Mouse (Mus musculus) cortical plate, adult 2 months (tissue): ENCODE results near the gene Rnasel.

Source experiments
- CTCF ChIP-seq: fragments of 200-500 bp; IDR thresholded peaks from 2 replicates; pipeline ENCODE4 v1.5.1; 2011; ENCODE audit warnings: mild to moderate bottlenecking, control low read depth, low read length; ENCODE audit not compliant: insufficient read depth; ENCODE audit errors: extremely low read depth
- POLR2A ChIP-seq: fragments of 200-500 bp; IDR thresholded peaks from 2 replicates; pipeline ENCODE4 v1.6.1; 2011; ENCODE audit warnings: mild to moderate bottlenecking, low read length, control low read depth; ENCODE audit not compliant: insufficient read depth; ENCODE audit errors: extremely low read depth

- TF ChIP-seq CTCF (no peak), POLR2A (no peak)
Observed at GRCm38 (mm10) chr1:153778205-153778604, 29.0 kb downstream of the Rnasel start.
